Mouse (Mus musculus) kidney, adult 2 months (tissue): ENCODE data around the gene Cadps. TPM values are rescaled to one million over a fixed set of nuclear protein-coding genes. Genes with fewer than 3 reads are reported as not detected.

Experiments used
- DNase-seq: peaks from one replicate; pipeline ENCODE4 v3.0.0; 2021
- H3K27ac ChIP-seq: fragments of 200-500 bp; 2 replicates; pipeline ENCODE4 v1.5.1; 2012; ENCODE audit warnings: low read depth, low read length, control low read depth, inconsistent platforms; ENCODE audit not compliant: insufficient read depth
- H3K27me3 ChIP-seq: fragments of 200-500 bp; replicated peaks from 2 replicates; pipeline ENCODE4 v1.6.1; 2012; ENCODE audit warnings: mild to moderate bottlenecking, moderate library complexity, low read length, inconsistent platforms; ENCODE audit not compliant: control insufficient read depth, insufficient read depth
- H3K36me3 ChIP-seq: fragments of 200-500 bp; 2 replicates; pipeline ENCODE4 v1.6.1; 2012; ENCODE audit warnings: mild to moderate bottlenecking, moderate library complexity, low read length, inconsistent platforms; ENCODE audit not compliant: control insufficient read depth, insufficient read depth
- H3K4me1 ChIP-seq: fragments of 200-500 bp; 2 replicates; pipeline ENCODE4 v1.6.1; 2011; ENCODE audit warnings: low read length; ENCODE audit not compliant: control insufficient read depth, insufficient read depth
- H3K4me3 ChIP-seq: fragments of 200-500 bp; 2 replicates; pipeline ENCODE4 v1.5.1; 2011; ENCODE audit warnings: mild to moderate bottlenecking, low read depth, low read length, control low read depth; ENCODE audit not compliant: insufficient read depth
- CTCF ChIP-seq: fragments of 200-500 bp; conservative IDR thresholded peaks from 2 replicates; pipeline ENCODE4 v1.5.1; 2011; ENCODE audit warnings: low read depth, mild to moderate bottlenecking, control low read depth, low read length, moderate library complexity, mixed read lengths; ENCODE audit not compliant: insufficient read depth, insufficient read length
- POLR2A ChIP-seq: fragments of 200-500 bp; IDR thresholded peaks from one replicate; pipeline ENCODE4 v1.6.1; 2011; ENCODE audit warnings: low read depth, low read length, control low read depth
- WGBS: fragments of 180-500 bp; shearing (Covaris S2); methylation state at CpG from one replicate; pipeline ENCODE4 v1.1.7; 2018; 5-methylcytosine and 5-hydroxymethylcytosine counted together
- polyA plus RNA-seq: library from polyadenylated mRNA; depleted of rRNA; stranded (reverse); fragments of >200 nt; gene quantifications from 2 replicates; pipeline ENCODE4 v1.2.3, GENCODE M21; 2012

Gene Cadps
- polyA plus RNA-seq, 1 experiment, result 0.23 TPM

GRCm38 (mm10) chr14:12637121-12637754, 185.6 kb downstream of the Cadps start:
- no peak for TF ChIP-seq CTCF
- no peak for TF ChIP-seq POLR2A
- no peak for DNase-seq

GRCm38 (mm10) chr14:12624256-12625130, 198.4 kb downstream of the Cadps start:
- TF ChIP-seq POLR2A (no peak), CTCF (peak; percentile 38)
- Histone ChIP-seq H3K4me1 (no peaks in the 10 kb centered on the region), H3K27ac (no peak overlapping the region), H3K4me3 (no peak overlapping the region), H3K36me3 (no peaks in the 10 kb centered on the region), H3K27me3 (no peaks in the 10 kb centered on the region)
- 72% methylated on average over 11 of the region's 11 CpGs for WGBS
- DNase-seq, result no peak

More at GRCm38 (mm10) chr14:12637121-12637754, 185.6 kb downstream of the Cadps start:
- Histone ChIP-seq H3K27me3 (no peaks in the 10 kb centered on the region), H3K27ac (no peak overlapping the region), H3K4me1 (no peaks in the 10 kb centered on the region), H3K4me3 (no peak overlapping the region), H3K36me3 (no peaks in the 10 kb centered on the region)
- WGBS, result 78% methylated on average over 7 of the region's 7 CpGs

- TF ChIP-seq CTCF (no peak), POLR2A (no peak)
- Histone ChIP-seq H3K27ac (no peak overlapping the region), H3K36me3 (no peaks in the 10 kb centered on the region), H3K4me3 (no peak overlapping the region), H3K4me1 (no peaks in the 10 kb centered on the region), H3K27me3 (no peaks in the 10 kb centered on the region)
- no peak for DNase-seq
- 77% methylated on average over 4 of the region's 4 CpGs for WGBS
Measured at GRCm38 (mm10) chr14:12607025-12607424, 215.9 kb downstream of the Cadps start.

- DNase-seq, result no peak
- H3K36me3 ChIP-seq, result no peaks in the 10 kb centered on the region
- H3K4me1 ChIP-seq, result no peaks in the 10 kb centered on the region
- TF ChIP-seq CTCF (no peak), POLR2A (no peak)
- WGBS, result 79% methylated on average over 4 of the region's 4 CpGs
- no peak overlapping the region for H3K4me3 ChIP-seq
- no peaks in the 10 kb centered on the region for H3K27me3 ChIP-seq
- no peak overlapping the region for H3K27ac ChIP-seq
Measured at GRCm38 (mm10) chr14:12606202-12606601, 216.7 kb downstream of the Cadps start.

GRCm38 (mm10) chr14:12602080-12602479, 220.8 kb downstream of the Cadps start:
- H3K36me3 ChIP-seq, result no peaks in the 10 kb centered on the region
- H3K27ac ChIP-seq, result no peak overlapping the region
- H3K4me1 ChIP-seq, result no peaks in the 10 kb centered on the region
- no peak for TF ChIP-seq POLR2A
- H3K4me3 ChIP-seq, result no peak overlapping the region
- H3K27me3 ChIP-seq, result no peaks in the 10 kb centered on the region
- no peak for DNase-seq
- 72% methylated on average over 2 of the region's 2 CpGs for WGBS

GRCm38 (mm10) chr14:12595326-12595725, 227.6 kb downstream of the Cadps start:
- TF ChIP-seq POLR2A, result no peak
- TF ChIP-seq CTCF, result no peak
- Histone ChIP-seq H3K4me3 (no peak overlapping the region), H3K27me3 (no peaks in the 10 kb centered on the region), H3K36me3 (no peaks in the 10 kb centered on the region), H3K4me1 (no peaks in the 10 kb centered on the region), H3K27ac (no peak overlapping the region)
- 63% methylated on average over 4 of the region's 4 CpGs for WGBS
- no peak for DNase-seq

- no peak for DNase-seq
- no peaks in the 10 kb centered on the region for H3K27me3 ChIP-seq
Measured at GRCm38 (mm10) chr14:12592472-12593075, 230.3 kb downstream of the Cadps start.

More at GRCm38 (mm10) chr14:12592472-12593075, 230.3 kb downstream of the Cadps start:
- Histone ChIP-seq H3K36me3 (no peaks in the 10 kb centered on the region), H3K4me1 (no peaks in the 10 kb centered on the region), H3K4me3 (no peak overlapping the region), H3K27ac (no peak overlapping the region)
- 74% methylated on average over 5 of the region's 5 CpGs for WGBS
- no peak for TF ChIP-seq POLR2A
- no peak for TF ChIP-seq CTCF
